Mouse (Mus musculus) G1E (cell line): Measurements from ENCODE around the gene Cyp2d10.
"Not testable (repeated sequence)": the region's sequence is repeated elsewhere in the genome, so short reads cannot be mapped to it uniquely, and the experiment has no call there.

Experiments
- CTCF ChIP-seq: IDR thresholded peaks from 2 replicates; pipeline ENCODE4 v1.5.1; 2012; ENCODE audit warnings: low read depth, low read length, inconsistent platforms, mixed read lengths
- GATA1 ChIP-seq: IDR thresholded peaks from 2 replicates; pipeline ENCODE4 v1.6.1; 2012; ENCODE audit warnings: borderline replicate concordance, low read length, inconsistent platforms, mixed read lengths
- POLR2AphosphoS5 ChIP-seq: IDR thresholded peaks from 2 replicates; pipeline ENCODE4 v1.6.1; 2012; ENCODE audit warnings: low read depth, low read length, inconsistent platforms; ENCODE audit not compliant: insufficient replicate concordance
- TAL1 ChIP-seq: conservative IDR thresholded peaks from 2 replicates; pipeline ENCODE4 v1.6.1; 2012; ENCODE audit warnings: low read depth, low read length, inconsistent platforms, mixed read lengths

DNA sequence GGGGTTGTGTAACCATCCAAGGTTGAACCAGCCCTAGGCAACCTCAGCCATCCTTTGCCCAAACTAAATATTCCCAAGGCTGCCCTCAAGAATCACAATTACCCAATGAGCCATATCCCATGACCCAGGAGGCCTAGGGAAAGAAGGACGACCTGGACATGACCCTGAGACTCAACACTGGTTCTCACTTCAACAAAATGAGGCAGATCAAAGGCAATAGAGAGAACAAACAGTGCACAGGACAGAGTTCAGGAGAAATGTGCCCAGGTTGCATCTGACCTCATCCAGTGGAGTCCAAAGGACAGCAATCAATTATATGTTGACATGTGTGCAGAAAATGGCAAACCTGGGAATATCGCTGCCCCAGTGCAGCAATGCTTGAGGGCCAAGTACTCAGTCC is 43.0 kb upstream of the Cyp2d10 start:
- not testable (repeated sequence) for TF ChIP-seq CTCF, TAL1, POLR2AphosphoS5, GATA1
